Mouse (Mus musculus) stomach, embryonic 16.5 days (tissue): ENCODE measurements at regions not wholly inside any gene's neighbourhood (a gene's known extent, or its start where the extent isn't known, plus 50 kb on each side); places are given as distances from the start of the nearest gene placed in this dataset.

Experiments
- ATAC-seq: fragments of 200-750 bp; cut with Nextera tagmentation; 2 replicates; pipeline ENCODE4 v1.8.0; 2017; ENCODE audit warnings: moderate number of reproducible peaks, moderate TSS enrichment; ENCODE audit not compliant: insufficient read depth, low FRiP score
- H3K27ac ChIP-seq: fragments of 300-500 bp; sonication (generic); 2 replicates; pipeline ENCODE4 v1.5.1; 2014; ENCODE audit warnings: low read length
- H3K27me3 ChIP-seq: fragments of 300-500 bp; sonication (generic); 2 replicates; pipeline ENCODE4 v1.6.1; 2014; ENCODE audit warnings: low read length, control low read depth, mixed read lengths; ENCODE audit not compliant: control insufficient read depth, insufficient read depth
- H3K36me3 ChIP-seq: fragments of 300-500 bp; sonication (generic); 2 replicates; pipeline ENCODE4 v1.6.1; 2014; ENCODE audit warnings: low read length; ENCODE audit not compliant: control insufficient read depth, insufficient read depth
- H3K4me1 ChIP-seq: fragments of 300-500 bp; sonication (generic); 2 replicates; pipeline ENCODE4 v1.6.1; 2014; ENCODE audit warnings: low read length, control low read depth, mixed read lengths; ENCODE audit not compliant: control insufficient read depth, insufficient read depth
- H3K4me2 ChIP-seq: fragments of 300-500 bp; sonication (generic); 2 replicates; pipeline ENCODE4 v1.6.1; 2014; ENCODE audit warnings: low read depth, low read length, mixed read lengths
- H3K4me3 ChIP-seq: fragments of 300-500 bp; sonication (generic); replicated peaks from 2 replicates; pipeline ENCODE4 v1.5.1; 2014; ENCODE audit warnings: mild to moderate bottlenecking, low read length
- H3K9ac ChIP-seq: fragments of 300-500 bp; sonication (generic); 2 replicates; pipeline ENCODE4 v1.6.1; 2014; ENCODE audit warnings: low read length
- H3K9me3 ChIP-seq: fragments of 300-500 bp; sonication (generic); replicated peaks from 2 replicates; pipeline ENCODE4 v1.6.1; 2016; ENCODE audit warnings: low read length, control low read depth; ENCODE audit not compliant: control insufficient read depth
- WGBS: fragments of 180-500 bp; shearing (Covaris S2); extraction: QIAGEN DNeasy Blood & Tissue Kit; methylation state at CpG from one replicate; pipeline ENCODE4 v1.1.7; 2014; 5-methylcytosine and 5-hydroxymethylcytosine counted together

GRCm38 (mm10) chr12:32456796-32457195 is 78.3 kb downstream of the Ccdc71l start:
- H3K9me3 ChIP-seq: no peaks in the 10 kb centered on the region
- no peak for ATAC-seq
- 70% methylated on average over 4 of the region's 4 CpGs for WGBS
- no peak overlapping the region for H3K27ac ChIP-seq
- H3K4me1 ChIP-seq: no peaks in the 10 kb centered on the region
- H3K27me3 ChIP-seq: no peaks in the 10 kb centered on the region
- no peak overlapping the region for H3K4me2 ChIP-seq
- H3K9ac ChIP-seq: no peak overlapping the region
- no peaks in the 10 kb centered on the region for H3K36me3 ChIP-seq
- no peak overlapping the region for H3K4me3 ChIP-seq

- Histone ChIP-seq H3K9ac (no peak overlapping the region), H3K4me2 (no peak overlapping the region), H3K27me3 (no peaks in the 10 kb centered on the region), H3K4me1 (no peaks in the 10 kb centered on the region), H3K9me3 (no peaks in the 10 kb centered on the region), H3K4me3 (no peak overlapping the region), H3K27ac (no peak overlapping the region), H3K36me3 (no peaks in the 10 kb centered on the region)
- WGBS: 67% methylated on average over 1 of the region's 1 CpGs
- no peak for ATAC-seq
Observed at GRCm38 (mm10) chr12:32458386-32458785, 79.9 kb downstream of the Ccdc71l start.

GRCm38 (mm10) chr12:32460330-32460998 is 82.0 kb downstream of the Ccdc71l start:
- Histone ChIP-seq H3K4me1 (no peaks in the 10 kb centered on the region), H3K9ac (no peak overlapping the region), H3K27me3 (no peaks in the 10 kb centered on the region), H3K36me3 (no peaks in the 10 kb centered on the region), H3K9me3 (no peaks in the 10 kb centered on the region), H3K27ac (no peak overlapping the region), H3K4me2 (no peak overlapping the region), H3K4me3 (no peak overlapping the region)
- WGBS: 62% methylated on average over 4 of the region's 4 CpGs
- ATAC-seq: no peak

- Histone ChIP-seq H3K4me2 (no peak overlapping the region), H3K9me3 (no peaks in the 10 kb centered on the region), H3K36me3 (no peaks in the 10 kb centered on the region), H3K27me3 (no peaks in the 10 kb centered on the region), H3K9ac (no peak overlapping the region), H3K4me3 (no peak overlapping the region), H3K27ac (no peak overlapping the region), H3K4me1 (no peaks in the 10 kb centered on the region)
- WGBS: 47% methylated on average over 6 of the region's 6 CpGs
- ATAC-seq: peak; percentile 75; the same call in 1 of the 2 replicates
Observed at GRCm38 (mm10) chr12:32465371-32465770, 86.9 kb downstream of the Ccdc71l start.

GRCm38 (mm10) chr12:32469863-32470262 is 91.4 kb downstream of the Ccdc71l start:
- Histone ChIP-seq H3K4me1 (no peaks in the 10 kb centered on the region), H3K4me3 (no peak overlapping the region), H3K9ac (no peak overlapping the region), H3K27me3 (no peaks in the 10 kb centered on the region), H3K4me2 (no peak overlapping the region), H3K9me3 (no peaks in the 10 kb centered on the region), H3K36me3 (no peaks in the 10 kb centered on the region), H3K27ac (no peak overlapping the region)
- 77% methylated on average over 4 of the region's 4 CpGs for WGBS
- no peak for ATAC-seq

- 71% methylated on average over 3 of the region's 3 CpGs for WGBS
- no peak for ATAC-seq
- H3K9me3 ChIP-seq: no peaks in the 10 kb centered on the region
- H3K27ac ChIP-seq: no peak overlapping the region
- H3K4me1 ChIP-seq: no peaks in the 10 kb centered on the region
- H3K9ac ChIP-seq: no peak overlapping the region
- no peaks in the 10 kb centered on the region for H3K27me3 ChIP-seq
- H3K4me2 ChIP-seq: no peak overlapping the region
- no peak overlapping the region for H3K4me3 ChIP-seq
- H3K36me3 ChIP-seq: no peaks in the 10 kb centered on the region
Observed at GRCm38 (mm10) chr12:32479451-32479850, 100.9 kb downstream of the Ccdc71l start.

- Histone ChIP-seq H3K4me1 (no peaks in the 10 kb centered on the region), H3K9ac (no peak overlapping the region), H3K27ac (no peak overlapping the region), H3K4me2 (no peak overlapping the region), H3K4me3 (no peak overlapping the region), H3K9me3 (no peaks in the 10 kb centered on the region), H3K36me3 (no peaks in the 10 kb centered on the region), H3K27me3 (no peaks in the 10 kb centered on the region)
- 50% methylated on average over 5 of the region's 5 CpGs for WGBS
- ATAC-seq: no peak
Observed at GRCm38 (mm10) chr12:32480268-32480667, 101.8 kb downstream of the Ccdc71l start.

- WGBS: 82% methylated on average over 5 of the region's 5 CpGs
- Histone ChIP-seq H3K4me2 (no peak overlapping the region), H3K9me3 (no peaks in the 10 kb centered on the region), H3K4me3 (no peak overlapping the region), H3K4me1 (no peaks in the 10 kb centered on the region), H3K27me3 (no peaks in the 10 kb centered on the region), H3K9ac (no peak overlapping the region), H3K27ac (no peak overlapping the region), H3K36me3 (no peaks in the 10 kb centered on the region)
- no peak for ATAC-seq
Observed at GRCm38 (mm10) chr12:32481051-32481450, 102.5 kb downstream of the Ccdc71l start.

GRCm38 (mm10) chr12:32482343-32482742 is 103.8 kb downstream of the Ccdc71l start:
- Histone ChIP-seq H3K4me2 (no peak overlapping the region), H3K4me1 (peaks cover 6% of the 10 kb centered on the region), H3K4me3 (no peak overlapping the region), H3K36me3 (no peaks in the 10 kb centered on the region), H3K9me3 (no peaks in the 10 kb centered on the region), H3K27ac (no peak overlapping the region), H3K9ac (no peak overlapping the region), H3K27me3 (no peaks in the 10 kb centered on the region)
- 23% methylated on average over 1 of the region's 1 CpGs for WGBS
- peak; percentile 66; the same call in 1 of the 2 replicates for ATAC-seq
